Mouse (Mus musculus) heart, postnatal 14 days (tissue): ENCODE measurements at regions not wholly inside any gene's neighbourhood (a gene's known extent, or its start where the extent isn't known, plus 50 kb on each side); places are given as distances from the start of the nearest gene placed in this dataset.

Source experiments
- DNase-seq, 2 experiments: peaks; one replicate each; pipeline ENCODE4 v3.0.0; 2021 to 2022
- intact Hi-C: fragments of 180-260 bp; cut with DNase I; formaldehyde crosslinking; loops from one replicate; pipeline ENCODE4 v1.15.1; 2025

- intact Hi-C loops: no loop called here
- no peak for DNase-seq
Observed at GRCm38 (mm10) chr16:30155486-30156246, 91.5 kb downstream of the Hes1 start.

- no peak for DNase-seq
- intact Hi-C loops: no loop called here
Observed at GRCm38 (mm10) chr16:30158184-30158583, 94.0 kb downstream of the Hes1 start.

GRCm38 (mm10) chr16:30160399-30160798, 96.2 kb downstream of the Hes1 start:
- intact Hi-C loops: no loop called here
- DNase-seq: no peak

GRCm38 (mm10) chr16:30163303-30163702, 99.1 kb downstream of the Hes1 start:
- no peak for DNase-seq
- intact Hi-C loops: no loop called here

- no peak for DNase-seq
- intact Hi-C loops: no loop called here
Observed at GRCm38 (mm10) chr16:30165667-30166180, 101.5 kb downstream of the Hes1 start.

GRCm38 (mm10) chr16:30171381-30172079, 95.8 kb downstream of the Cpn2 start:
- DNase-seq: peak; percentile 80 to 82
- intact Hi-C loops: no loop called here

GRCm38 (mm10) chr16:30172136-30172731, 95.1 kb downstream of the Cpn2 start:
- no peak for DNase-seq
- intact Hi-C loops: no loop called here

- intact Hi-C loops: no loop called here
- DNase-seq: peak; percentile 70 to 76
Observed at GRCm38 (mm10) chr16:30172798-30173202, 94.5 kb downstream of the Cpn2 start.

GRCm38 (mm10) chr16:30173953-30174874, 93.1 kb downstream of the Cpn2 start:
- intact Hi-C loops: no loop called here
- DNase-seq: no peak

- DNase-seq: no peak
- intact Hi-C loops: no loop called here
Observed at GRCm38 (mm10) chr16:30176306-30176705, 91.0 kb downstream of the Cpn2 start.

GRCm38 (mm10) chr16:30177769-30178168, 89.5 kb downstream of the Cpn2 start:
- intact Hi-C loops: no loop called here
- no peak for DNase-seq

- DNase-seq: no peak
- intact Hi-C loops: no loop called here
Observed at GRCm38 (mm10) chr16:30178596-30178995, 88.7 kb downstream of the Cpn2 start.

- no peak for DNase-seq
- intact Hi-C loops: no loop called here
Observed at GRCm38 (mm10) chr16:30179504-30179976, 87.8 kb downstream of the Cpn2 start.

- intact Hi-C loops: no loop called here
- no peak for DNase-seq
Observed at GRCm38 (mm10) chr16:30181116-30181515, 86.2 kb downstream of the Cpn2 start.

- intact Hi-C loops: loop anchor here (5.0 kb wide), 2 partner anchors 177 to 372 kb away; no protein-coding TSS in a partner anchor
- DNase-seq: peak; percentile 88 to 90
Observed at GRCm38 (mm10) chr16:30184591-30185265, 82.6 kb downstream of the Cpn2 start.

GRCm38 (mm10) chr16:30185707-30186106, 81.6 kb downstream of the Cpn2 start:
- no peak for DNase-seq
- intact Hi-C loops: loop anchor here (2.0 to 5.0 kb wide), 3 partner anchors 178 to 373 kb away; no protein-coding TSS in a partner anchor

- intact Hi-C loops: loop anchor here (2.0 to 5.0 kb wide), 3 partner anchors 179 to 374 kb away; no protein-coding TSS in a partner anchor
- DNase-seq: peak; percentile 59 to 64
Observed at GRCm38 (mm10) chr16:30186201-30186700, 81.0 kb downstream of the Cpn2 start.

- intact Hi-C loops: loop anchor here (2.0 to 5.0 kb wide), 3 partner anchors 179 to 374 kb away; no protein-coding TSS in a partner anchor
- peak; percentile 60 to 66 for DNase-seq
Observed at GRCm38 (mm10) chr16:30186701-30187270, 80.5 kb downstream of the Cpn2 start.

- intact Hi-C loops: loop anchor here (2.0 to 5.0 kb wide), 3 partner anchors 180 to 375 kb away; no protein-coding TSS in a partner anchor
- no peak for DNase-seq
Observed at GRCm38 (mm10) chr16:30187400-30187799, 79.9 kb downstream of the Cpn2 start.
